Mouse (Mus musculus) frontal cortex, adult 2 months (tissue): Measurements from ENCODE around the gene Gm29776. TPM values are rescaled to one million over a fixed set of nuclear protein-coding genes. Genes with fewer than 3 reads are reported as not detected.

Experiments used
- DNase-seq, 2 experiments: peaks; one replicate each; pipeline ENCODE4 v3.0.0; 2022; ENCODE audit warnings: low spot score in 1 of 2; ENCODE audit errors: extremely low spot score in 1 of 2
- polyA plus RNA-seq: library from polyadenylated mRNA; depleted of rRNA; stranded (reverse); fragments of >200 nt; gene quantifications from 2 replicates; pipeline ENCODE4 v1.2.3, GENCODE M21; 2012

The Gm29776 gene
- polyA plus RNA-seq, 1 experiment, result 0.20 TPM

- DNase-seq, result no peak
Observed at GRCm38 (mm10) chr14:54712074-54712473, 13.4 kb upstream of the Gm29776 start, which contains the start of gene Cebpe. Gene Cebpe (minus strand): TSS chr14:54712174.

DNA sequence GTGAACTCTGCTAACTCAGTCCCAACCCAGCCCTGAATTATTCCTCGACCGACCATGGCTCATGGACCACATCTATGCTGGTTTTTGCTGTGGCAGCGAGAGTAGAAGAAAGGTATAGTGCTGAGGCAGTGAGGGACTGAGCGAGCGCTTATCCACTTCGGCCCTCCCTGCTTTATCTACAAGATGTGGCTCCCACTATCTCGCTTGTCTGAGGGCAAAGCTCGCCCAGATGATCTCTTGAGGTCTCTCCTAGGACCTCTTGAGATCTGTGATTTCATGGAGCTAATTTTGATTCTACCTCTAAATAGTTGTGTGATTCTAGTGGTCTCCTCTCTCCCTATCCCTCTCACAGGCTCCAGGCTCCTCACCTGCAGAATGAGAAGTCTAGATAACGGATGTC is 10.4 kb upstream of the Gm29776 start:
- no peak for DNase-seq

DNA sequence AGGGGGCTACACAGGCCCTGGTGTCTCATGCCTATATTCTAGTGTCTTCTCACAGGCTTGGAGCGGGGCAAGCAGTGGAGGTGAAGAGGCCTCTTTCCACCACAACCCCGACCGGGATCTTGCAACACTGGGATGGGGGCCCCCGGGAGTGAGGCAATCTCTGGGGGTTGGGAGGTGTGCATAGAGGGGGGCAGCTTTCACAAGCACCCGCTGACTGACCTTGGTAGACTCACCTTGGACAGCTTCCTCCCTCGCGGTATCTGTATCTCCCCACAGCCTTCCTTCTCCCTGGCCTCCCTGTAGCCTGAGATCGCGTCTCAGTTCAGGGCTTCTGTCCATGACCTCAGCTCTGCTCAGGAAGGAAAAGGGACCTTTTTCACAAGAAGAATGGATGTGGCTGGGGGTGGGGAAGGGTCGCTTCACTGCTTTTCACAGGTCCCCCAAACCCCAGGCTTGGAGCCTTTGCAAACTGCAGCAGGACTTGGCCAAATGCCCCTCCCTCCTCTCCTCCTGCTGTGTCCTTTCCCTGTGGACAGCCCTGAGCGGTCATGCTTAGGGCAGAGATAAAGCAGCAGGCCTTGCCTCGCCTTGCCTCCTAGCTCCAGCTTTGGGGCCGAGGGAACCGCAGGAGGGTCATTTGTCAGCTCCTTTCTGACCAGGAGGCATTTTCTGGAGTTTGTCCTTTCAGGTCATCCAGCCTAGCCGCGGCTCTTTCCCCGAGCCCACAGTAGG is 8.1 kb upstream of the Gm29776 start:
- DNase-seq, result no peak

DNA sequence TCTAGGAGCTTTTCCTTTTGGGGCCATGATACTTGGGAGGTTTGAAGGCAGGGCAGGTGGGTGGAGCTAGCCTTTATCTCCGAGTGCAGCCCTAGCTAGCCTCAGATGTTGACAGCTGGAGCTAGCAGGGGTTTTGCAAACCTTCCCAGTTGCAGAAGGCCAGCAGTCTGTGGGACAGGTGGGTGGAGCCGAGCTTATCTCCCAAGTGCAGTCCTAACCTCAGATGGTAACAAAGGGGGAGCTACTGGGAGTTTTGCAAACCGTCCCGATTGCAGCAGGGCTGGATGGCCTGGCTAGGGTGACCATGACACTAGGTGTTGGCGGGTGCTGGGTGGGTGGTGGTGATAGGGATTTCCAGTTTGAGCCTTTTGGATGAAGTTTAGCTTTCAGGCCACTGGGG is 7.2 kb upstream of the Gm29776 start:
- no peak for DNase-seq

DNA sequence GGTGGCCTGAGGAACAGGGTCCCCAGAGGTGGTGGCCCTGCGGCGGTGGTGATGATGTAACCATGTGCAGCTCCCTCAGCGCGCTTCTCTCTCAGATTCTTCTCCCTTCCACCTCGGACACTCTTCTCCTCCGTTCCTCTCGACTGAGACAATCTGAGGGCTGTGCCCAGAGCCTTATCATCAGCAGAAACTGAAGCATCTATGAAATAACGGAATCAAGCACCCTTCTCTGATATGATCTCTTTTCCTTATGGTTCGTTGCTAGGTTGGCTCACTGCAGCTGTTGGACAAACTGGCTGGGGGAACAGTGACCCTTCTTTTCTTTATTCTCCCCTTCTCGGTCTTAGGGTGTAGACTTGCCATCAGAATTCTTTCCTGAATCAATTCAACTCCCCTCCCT is 4.6 kb upstream of the Gm29776 start:
- DNase-seq, result no peak

DNA sequence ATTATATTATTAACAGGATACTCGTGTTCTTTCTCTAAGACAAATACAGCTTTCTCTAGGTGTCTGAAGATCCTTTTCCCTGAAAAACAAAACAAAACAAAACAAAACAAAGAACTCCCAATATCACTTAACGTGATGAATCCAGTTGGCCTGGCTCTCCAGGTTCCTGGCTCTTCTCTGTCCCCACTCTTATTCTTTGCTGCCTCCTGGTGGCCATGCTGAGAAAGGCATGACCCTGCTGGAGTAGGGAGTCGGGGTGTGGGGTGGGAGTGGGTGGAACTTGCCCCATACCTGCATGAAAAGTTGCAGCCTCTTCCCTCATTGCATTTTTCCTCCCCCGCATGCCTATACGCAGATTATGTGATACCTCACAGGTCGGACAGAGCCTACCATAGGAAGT is 2.7 kb upstream of the Gm29776 start:
- peak in 1 of 2 experiments; percentile 84 for DNase-seq

- DNase-seq, result no peak
Observed at GRCm38 (mm10) chr14:54699586-54699985, 953 bp upstream of the Gm29776 start.

DNA sequence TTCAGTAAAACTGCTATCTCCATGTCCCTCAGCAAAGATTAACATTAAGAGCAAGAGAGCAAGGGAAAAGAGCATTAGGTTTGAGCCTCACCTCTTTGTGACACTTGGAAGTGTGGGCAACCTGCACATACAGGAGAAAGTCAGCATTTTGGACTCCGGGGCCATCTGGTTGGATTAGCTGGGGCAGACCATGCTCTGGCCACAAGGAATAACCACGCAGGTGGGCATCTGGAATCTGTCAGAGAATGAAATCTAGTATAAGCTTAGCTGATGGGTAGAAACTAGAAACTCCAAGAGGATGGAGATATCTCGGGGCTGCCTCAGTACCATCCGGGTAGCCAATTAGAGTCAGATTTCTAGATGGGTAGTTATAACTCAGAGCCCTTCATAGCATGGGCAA is 1.9 kb downstream of the Gm29776 start:
- DNase-seq, result no peak

- no peak for DNase-seq
Observed at GRCm38 (mm10) chr14:54695042-54695441, 3.6 kb downstream of the Gm29776 start.

DNA sequence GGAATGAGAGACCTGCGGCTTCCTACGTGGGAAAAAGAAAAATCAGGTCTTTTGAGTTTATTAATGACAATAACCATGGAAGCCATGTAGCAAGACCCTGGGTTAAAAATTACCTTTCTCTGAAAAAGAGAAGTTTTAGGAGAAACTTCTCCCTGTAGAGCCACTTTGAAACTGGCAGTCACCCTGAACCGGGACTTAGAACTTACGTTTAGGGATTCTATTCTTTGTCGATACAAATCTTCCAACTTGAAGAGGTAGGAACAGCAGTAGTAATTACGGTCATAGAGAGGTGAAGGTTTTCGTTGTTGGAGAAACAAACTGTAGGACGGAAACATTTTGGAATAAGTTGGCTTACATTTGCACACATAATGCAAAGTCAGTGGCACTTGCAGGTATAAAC is 11.4 kb downstream of the Gm29776 start:
- no peak for DNase-seq

GRCm38 (mm10) chr14:54686522-54687143 is 12.0 kb downstream of the Gm29776 start, which contains the start of gene Acin1:
Gene Acin1 (minus strand): TSS chr14:54686931.
- peak; percentile 100 for DNase-seq

DNA sequence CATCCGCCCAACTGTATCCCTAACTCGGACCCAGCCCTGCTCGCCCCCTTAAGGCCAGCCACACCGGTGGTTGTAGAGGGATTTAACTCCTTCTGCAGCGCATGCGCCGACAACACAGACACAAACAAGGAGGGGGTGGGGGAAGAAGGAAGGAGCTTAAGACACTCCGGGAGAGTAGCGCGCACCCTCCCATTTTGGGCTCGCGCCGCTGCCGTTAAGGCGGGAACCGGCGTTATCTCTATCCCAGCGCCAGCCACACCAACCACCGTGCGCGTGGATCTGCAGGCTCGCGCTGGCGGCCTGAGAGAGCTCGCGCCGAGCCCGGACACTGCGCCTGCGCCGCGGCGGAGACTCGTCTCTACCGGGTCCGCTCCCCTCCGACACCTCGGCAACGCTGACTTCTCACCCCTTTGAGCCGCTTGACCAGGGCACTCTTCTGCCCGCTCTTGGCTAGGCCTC is 12.5 kb downstream of the Gm29776 start, which contains the start of gene 1700123O20Rik:
Gene 1700123O20Rik (plus strand): TSS at position 154 of the 459 bp plus-strand sequence.
- DNase-seq, result peak; percentile 66 to 78

DNA sequence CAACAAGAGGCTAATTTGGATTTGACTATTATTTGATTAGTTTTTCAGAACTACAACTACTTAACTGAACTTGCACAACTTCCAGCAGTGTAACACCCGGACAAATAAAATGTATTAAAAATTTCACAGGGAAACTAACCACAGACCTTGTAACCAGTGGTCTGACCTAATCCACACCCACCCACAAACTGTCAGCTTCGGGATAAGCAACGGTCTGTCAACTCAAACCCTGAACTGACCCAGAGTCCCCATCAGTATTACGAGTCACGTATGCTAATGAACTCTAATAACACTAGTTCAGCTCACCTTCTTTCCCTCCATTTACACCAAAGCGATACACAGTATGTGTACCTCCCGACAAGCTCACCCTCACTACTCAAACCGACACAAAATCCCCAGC is 13.2 kb downstream of the Gm29776 start:
- DNase-seq, result no peak

DNA sequence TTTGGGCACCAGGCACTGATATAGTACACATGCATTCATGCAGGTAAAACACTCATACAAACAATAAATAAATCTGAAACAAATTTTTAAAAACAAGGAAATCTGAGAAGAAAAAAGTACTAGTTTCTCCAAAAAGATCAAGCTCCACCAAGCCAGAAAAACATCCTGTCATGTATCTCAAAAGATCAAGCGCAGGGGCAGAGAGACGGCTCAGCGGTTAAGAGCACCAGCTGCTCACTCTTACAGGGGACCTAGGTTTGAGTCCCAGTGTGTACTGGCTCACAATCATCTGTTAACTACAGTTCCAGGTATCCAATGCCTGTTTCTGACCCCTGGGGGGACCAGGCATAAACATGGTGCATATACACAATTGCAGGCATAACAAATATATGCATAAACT is 16.2 kb downstream of the Gm29776 start:
- DNase-seq, result no peak

- DNase-seq, result no peak
Observed at GRCm38 (mm10) chr14:54678657-54679304, 19.9 kb downstream of the Gm29776 start.

DNA sequence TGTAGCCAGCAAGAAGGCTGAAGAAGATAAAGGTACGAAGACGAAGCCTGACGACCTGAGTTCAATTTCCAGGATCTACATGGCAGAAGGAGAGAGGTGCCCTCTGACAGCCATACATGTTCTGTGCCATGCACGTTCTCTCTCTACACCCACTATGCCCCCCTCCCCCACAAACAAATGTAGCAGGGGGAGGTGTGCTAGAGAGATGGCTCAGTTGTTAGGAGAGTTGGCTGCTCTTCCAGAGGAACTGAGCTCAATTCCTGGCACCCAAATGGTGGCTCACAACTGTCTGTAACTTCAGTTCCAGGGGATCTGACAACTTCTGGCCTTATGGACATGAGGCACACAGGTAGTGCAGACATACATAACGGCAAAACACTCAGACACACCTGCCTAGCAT is 22.3 kb downstream of the Gm29776 start:
- DNase-seq, result no peak

DNA sequence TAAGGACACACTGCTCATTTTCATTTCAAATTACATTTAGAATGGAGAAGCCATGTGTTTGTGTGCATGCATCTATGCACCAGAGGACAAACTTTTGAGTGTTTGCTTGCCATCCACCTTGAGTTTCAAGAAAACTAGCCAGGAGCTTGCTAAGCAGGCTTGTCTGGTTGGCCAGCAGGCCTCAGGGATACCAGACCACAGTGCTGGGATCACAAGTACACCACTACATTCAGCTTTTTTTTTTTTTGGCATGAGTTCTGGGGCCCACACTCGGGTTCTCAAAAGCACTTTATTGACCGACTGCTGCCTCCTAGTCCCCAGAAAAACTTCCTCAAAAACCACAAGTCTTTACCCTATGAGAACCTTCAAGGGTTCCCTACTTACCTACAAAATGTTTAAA is 24.3 kb downstream of the Gm29776 start:
- no peak for DNase-seq

DNA sequence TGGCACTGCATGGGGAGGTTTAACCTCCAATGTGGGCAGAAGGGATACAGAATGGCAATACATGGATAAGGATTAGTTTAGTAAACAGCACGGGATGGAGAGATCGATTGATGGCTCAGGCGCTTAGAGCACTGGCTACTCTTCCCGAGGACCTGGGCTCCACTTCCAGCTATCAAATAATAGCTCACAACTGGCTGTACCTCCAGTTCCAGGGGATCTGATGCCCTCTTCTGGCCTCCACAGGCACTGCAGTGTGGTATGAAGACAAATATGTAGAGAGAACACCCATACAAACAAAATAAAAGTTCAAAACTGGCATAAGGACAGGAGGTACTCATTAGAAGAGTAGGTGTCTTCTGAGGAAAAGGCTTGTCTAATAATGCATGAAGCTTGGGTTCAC is 29.3 kb downstream of the Gm29776 start:
- DNase-seq, result peak in 1 of 2 experiments; percentile 71

GRCm38 (mm10) chr14:54664477-54665222 is 34.0 kb downstream of the Gm29776 start:
- peak; percentile 67 to 76 for DNase-seq

- DNase-seq, result peak in 1 of 2 experiments; percentile 67
Observed at GRCm38 (mm10) chr14:54660009-54660408, 38.6 kb downstream of the Gm29776 start.

- DNase-seq, result peak; percentile 69 to 85
Observed at GRCm38 (mm10) chr14:54653496-54653895, 45.1 kb downstream of the Gm29776 start.
